Mouse (Mus musculus) macrophage (primary cell): ENCODE measurements around the gene Stk24. TPM values are rescaled to one million over a fixed set of nuclear protein-coding genes. Genes with fewer than 3 reads are reported as not detected.

Experiments
- H3K27ac ChIP-seq: fragments of 350-480 bp; formaldehyde crosslinking; 2 replicates; pipeline ENCODE4 v1.9.0; 2021
- H3K36me3 ChIP-seq: fragments of 350-480 bp; formaldehyde crosslinking; 2 replicates; pipeline ENCODE4 v1.9.0; 2021; ENCODE audit errors: inconsistent target
- H3K4me3 ChIP-seq: fragments of 350-480 bp; formaldehyde crosslinking; 2 replicates; pipeline ENCODE4 v1.9.0; 2021; ENCODE audit errors: inconsistent target
- H3K79me2 ChIP-seq: fragments of 350-480 bp; formaldehyde crosslinking; 2 replicates; pipeline ENCODE4 v1.9.0; 2021; ENCODE audit errors: inconsistent target
- WGBS: methylation state at CpG from one replicate; pipeline ENCODE4 v1.1.7; 2026; ENCODE audit warnings: inconsistent platforms; ENCODE audit not compliant: missing documents; 5-methylcytosine and 5-hydroxymethylcytosine counted together
- polyA plus RNA-seq: library from polyadenylated mRNA; stranded (reverse); fragments of 250-400 nt; gene quantifications from 3 replicates; pipeline ENCODE4 v1.2.4, GENCODE M21; 2018; ENCODE audit warnings: inconsistent platforms

The Stk24 gene
- polyA plus RNA-seq, 1 experiment from 2014 or later = 88.8 TPM

GRCm38 (mm10) chr14:121299093-121299492 lies 80.7 kb downstream of the Stk24 start:
- Histone ChIP-seq H3K27ac (no peak overlapping the region), H3K36me3 (peaks cover 61% of the 10 kb centered on the region), H3K4me3 (no peak overlapping the region), H3K79me2 (peaks cover 37% of the 10 kb centered on the region; the same call in 1 of the 2 replicates)
- WGBS = 94% methylated on average over 9 of the region's 9 CpGs

GRCm38 (mm10) chr14:121298537-121298936 lies 81.3 kb downstream of the Stk24 start:
- Histone ChIP-seq H3K79me2 (peaks cover 32% of the 10 kb centered on the region; the same call in 1 of the 2 replicates), H3K27ac (no peak overlapping the region), H3K4me3 (no peak overlapping the region), H3K36me3 (peaks cover 67% of the 10 kb centered on the region)
- 95% methylated on average over 5 of the region's 5 CpGs for WGBS

DNA sequence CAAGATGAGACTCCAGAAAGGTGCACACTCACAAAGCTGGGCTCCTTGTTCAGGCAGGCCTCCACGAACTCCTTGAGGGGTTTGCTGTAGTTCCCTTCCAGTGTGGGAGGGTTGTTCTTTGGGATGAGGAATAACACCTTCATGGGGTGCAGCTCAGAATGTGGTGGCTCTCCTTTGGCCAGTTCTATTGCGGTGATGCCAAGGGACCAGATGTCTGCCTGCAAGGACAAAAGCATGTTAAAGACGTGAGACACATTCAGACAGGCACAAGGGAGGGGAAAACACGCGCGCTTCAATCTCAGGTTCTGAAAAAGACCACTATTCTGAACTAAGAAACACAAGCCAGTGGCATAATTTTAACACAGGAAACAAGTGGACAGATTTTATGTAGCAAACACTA lies 82.7 kb downstream of the Stk24 start:
- Histone ChIP-seq H3K79me2 (peaks cover 18% of the 10 kb centered on the region; the same call in 1 of the 2 replicates), H3K27ac (no peak overlapping the region), H3K4me3 (no peak overlapping the region), H3K36me3 (peaks cover 76% of the 10 kb centered on the region)
- WGBS = 93% methylated on average over 6 of the region's 6 CpGs

GRCm38 (mm10) chr14:121294484-121294883 lies 85.3 kb downstream of the Stk24 start:
- H3K4me3 ChIP-seq = no peak overlapping the region
- WGBS = 98% methylated on average over 5 of the region's 12 CpGs
- H3K79me2 ChIP-seq = peaks cover 9% of the 10 kb centered on the region; the same call in 1 of the 2 replicates
- no peak overlapping the region for H3K27ac ChIP-seq
- peaks cover 70% of the 10 kb centered on the region for H3K36me3 ChIP-seq

GRCm38 (mm10) chr14:121292391-121292790 lies 87.4 kb downstream of the Stk24 start:
- no peak overlapping the region for H3K27ac ChIP-seq
- no peaks in the 10 kb centered on the region for H3K79me2 ChIP-seq
- 95% methylated on average over 3 of the region's 3 CpGs for WGBS
- peaks cover 60% of the 10 kb centered on the region for H3K36me3 ChIP-seq
- no peak overlapping the region for H3K4me3 ChIP-seq

GRCm38 (mm10) chr14:121291881-121292280 lies 87.9 kb downstream of the Stk24 start:
- H3K36me3 ChIP-seq = peaks cover 60% of the 10 kb centered on the region
- H3K4me3 ChIP-seq = no peak overlapping the region
- WGBS = 96% methylated on average over 8 of the region's 8 CpGs
- H3K27ac ChIP-seq = no peak overlapping the region
- no peaks in the 10 kb centered on the region for H3K79me2 ChIP-seq

DNA sequence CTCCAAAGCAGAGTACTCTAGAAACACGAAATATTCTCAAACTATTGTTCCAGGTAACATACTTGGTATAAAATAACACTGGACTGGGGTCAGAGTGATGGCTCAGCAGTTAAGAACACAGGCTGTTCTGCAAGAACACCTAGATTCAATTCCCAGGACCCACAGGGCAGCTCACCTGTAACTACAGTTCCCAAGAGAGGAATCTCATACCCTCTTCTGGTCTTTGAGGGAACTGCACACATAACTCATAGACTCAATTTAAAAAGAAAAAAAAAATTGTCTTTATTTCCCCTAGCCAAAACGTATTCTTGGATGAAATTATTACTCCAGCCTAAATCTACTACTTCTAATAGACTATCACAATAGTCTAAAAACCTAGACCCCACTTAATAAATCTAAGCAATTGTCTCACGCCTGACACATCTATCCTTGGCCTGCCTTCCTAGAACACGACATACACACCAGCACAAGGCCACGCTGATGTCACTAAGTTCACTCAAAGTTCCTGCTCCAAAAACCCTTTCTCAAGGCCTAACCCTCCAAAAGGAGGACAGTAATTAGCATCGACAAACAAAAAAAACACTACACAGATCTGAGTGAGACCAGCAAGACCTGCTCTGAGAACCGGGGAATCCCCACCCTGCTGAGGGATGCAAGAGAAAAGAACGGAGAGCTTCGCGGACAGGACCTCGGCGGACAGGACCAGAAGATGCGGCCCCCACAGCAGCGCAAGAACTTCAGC lies 94.3 kb downstream of the Stk24 start:
- WGBS = 94% methylated on average over 14 of the region's 14 CpGs
- Histone ChIP-seq H3K79me2 (no peaks in the 10 kb centered on the region), H3K36me3 (peaks cover 45% of the 10 kb centered on the region), H3K27ac (no peak overlapping the region), H3K4me3 (no peak overlapping the region)

- peaks cover 30% of the 10 kb centered on the region; the same call in 1 of the 2 replicates for H3K36me3 ChIP-seq
- H3K27ac ChIP-seq = no peak overlapping the region
- no peak overlapping the region for H3K4me3 ChIP-seq
- no peaks in the 10 kb centered on the region for H3K79me2 ChIP-seq
Measured at GRCm38 (mm10) chr14:121281336-121281710, 98.5 kb downstream of the Stk24 start.

GRCm38 (mm10) chr14:121280601-121281335 lies 99.0 kb downstream of the Stk24 start:
- WGBS = 47% methylated on average over 16 of the region's 16 CpGs
- H3K36me3 ChIP-seq = peaks cover 24% of the 10 kb centered on the region; the same call in 1 of the 2 replicates
- no peak overlapping the region for H3K4me3 ChIP-seq
- H3K27ac ChIP-seq = no peak overlapping the region
- no peaks in the 10 kb centered on the region for H3K79me2 ChIP-seq

DNA sequence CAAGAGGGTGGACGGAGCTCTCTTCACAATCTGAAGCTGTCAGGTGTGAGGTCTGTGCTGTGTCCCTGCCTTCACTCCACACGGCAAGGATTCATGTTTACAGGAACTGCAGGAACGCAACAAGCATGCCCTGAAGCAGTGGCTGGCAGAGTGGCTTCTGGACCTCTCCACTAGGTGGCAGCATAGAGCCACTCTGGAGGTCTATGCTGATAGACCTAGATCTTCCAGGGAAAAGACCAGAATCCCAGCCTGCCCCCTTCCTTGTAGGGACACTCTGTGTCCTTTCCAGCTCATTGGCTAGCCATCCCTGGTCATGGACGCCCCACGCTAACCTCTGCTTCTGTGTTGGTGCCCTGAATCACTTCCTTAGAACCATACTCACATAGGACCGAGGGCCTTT lies 100.7 kb downstream of the Stk24 start:
- no peak overlapping the region for H3K4me3 ChIP-seq
- H3K27ac ChIP-seq = no peak overlapping the region
- peaks cover 9% of the 10 kb centered on the region; the same call in 1 of the 2 replicates for H3K36me3 ChIP-seq
- H3K79me2 ChIP-seq = no peaks in the 10 kb centered on the region
- 32% methylated on average over 6 of the region's 6 CpGs for WGBS

DNA sequence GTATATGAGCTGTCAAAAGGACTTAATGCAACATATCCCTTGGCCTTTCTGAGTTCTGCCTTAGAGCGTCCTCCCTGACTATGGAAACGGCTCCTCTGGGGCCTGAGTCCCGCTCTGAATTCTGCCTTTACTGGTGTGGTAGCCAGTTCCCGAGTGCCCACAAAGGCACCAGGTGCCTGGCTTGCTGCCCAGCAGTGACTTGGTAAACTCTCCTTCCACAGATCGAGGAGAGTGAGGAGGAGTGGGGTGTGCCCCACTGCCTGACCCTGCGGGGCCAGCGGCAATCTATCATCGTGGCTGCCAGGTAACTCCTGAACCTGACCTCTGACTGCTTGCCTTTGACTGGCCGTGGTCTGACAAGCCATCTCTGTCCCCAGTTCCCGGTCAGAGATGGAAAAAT lies 103.8 kb downstream of the Stk24 start:
- Histone ChIP-seq H3K27ac (no peak overlapping the region), H3K36me3 (no peaks in the 10 kb centered on the region), H3K79me2 (no peaks in the 10 kb centered on the region), H3K4me3 (no peak overlapping the region)
- WGBS = 70% methylated on average over 10 of the region's 10 CpGs

DNA sequence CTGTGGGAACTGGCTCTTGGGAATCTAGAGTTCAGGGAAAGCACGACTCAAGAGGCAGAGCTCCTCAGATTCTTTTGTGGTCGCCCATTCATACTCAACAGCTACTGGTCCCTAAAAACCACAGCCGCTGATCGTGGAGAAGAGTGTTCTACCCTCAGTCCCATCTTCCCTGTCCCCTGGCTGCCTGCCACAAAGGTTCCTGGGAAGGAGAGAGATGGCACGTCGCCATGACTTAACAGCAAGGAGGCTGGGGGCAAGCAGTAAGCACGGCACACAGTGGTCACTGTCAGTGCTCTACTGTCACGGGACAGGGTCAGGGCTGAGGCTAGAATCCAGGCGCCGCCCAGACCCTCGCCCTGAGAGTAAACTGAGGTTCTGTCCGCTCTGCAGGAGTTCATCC lies 104.8 kb downstream of the Stk24 start:
- 86% methylated on average over 10 of the region's 12 CpGs for WGBS
- Histone ChIP-seq H3K4me3 (no peak overlapping the region), H3K27ac (no peak overlapping the region), H3K36me3 (no peaks in the 10 kb centered on the region), H3K79me2 (no peaks in the 10 kb centered on the region)

DNA sequence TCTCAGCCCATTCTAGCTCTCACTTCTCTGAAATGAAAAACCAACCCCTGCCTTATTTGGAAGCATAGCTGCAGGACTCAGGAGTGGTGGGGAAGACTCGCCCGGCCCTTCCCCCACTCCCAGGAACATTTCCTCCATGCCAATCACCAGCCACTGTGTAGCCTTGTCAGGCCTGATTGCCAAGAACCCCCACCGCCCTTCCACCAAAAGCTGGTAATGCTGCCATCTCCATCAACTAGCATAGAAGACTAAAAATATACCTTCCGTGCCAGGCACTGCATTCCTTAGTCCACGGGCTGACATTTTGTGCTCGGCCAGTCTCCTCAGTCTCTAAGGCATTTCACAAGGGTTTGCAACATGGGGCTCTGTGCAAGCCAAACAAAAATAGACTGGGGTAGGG lies 109.3 kb downstream of the Stk24 start:
- 68% methylated on average over 6 of the region's 6 CpGs for WGBS
- no peak overlapping the region for H3K4me3 ChIP-seq
- no peaks in the 10 kb centered on the region for H3K79me2 ChIP-seq
- no peak overlapping the region for H3K27ac ChIP-seq
- H3K36me3 ChIP-seq = no peaks in the 10 kb centered on the region

GRCm38 (mm10) chr14:121267801-121268200 lies 112.0 kb downstream of the Stk24 start:
- no peak overlapping the region for H3K27ac ChIP-seq
- no peaks in the 10 kb centered on the region for H3K36me3 ChIP-seq
- no peak overlapping the region for H3K4me3 ChIP-seq
- H3K79me2 ChIP-seq = no peaks in the 10 kb centered on the region
- WGBS = 95% methylated on average over 8 of the region's 8 CpGs

DNA sequence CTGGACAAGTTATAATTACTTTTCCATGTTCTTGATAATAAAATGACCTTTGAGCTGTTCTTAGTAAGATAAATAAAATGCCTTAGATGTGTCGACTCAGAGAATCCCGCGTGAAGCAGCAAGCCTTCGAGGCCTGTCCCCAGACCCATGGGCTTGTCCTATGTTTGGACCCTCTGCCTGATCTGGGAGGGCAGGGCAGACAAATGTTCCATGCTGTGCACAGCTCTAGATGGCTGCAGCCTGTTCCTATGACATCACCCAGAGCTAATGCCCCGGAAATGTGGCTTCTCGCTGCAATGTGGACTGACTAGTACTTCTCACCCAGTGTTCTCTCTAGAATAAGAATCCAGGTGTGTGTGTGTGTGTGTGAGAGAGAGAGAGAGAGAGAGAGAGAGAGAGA lies 115.4 kb downstream of the Stk24 start:
- Histone ChIP-seq H3K27ac (no peak overlapping the region), H3K4me3 (no peak overlapping the region), H3K79me2 (no peaks in the 10 kb centered on the region), H3K36me3 (no peaks in the 10 kb centered on the region)
- WGBS = 90% methylated on average over 6 of the region's 6 CpGs
